Mouse (Mus musculus) lung, postnatal 10 days (tissue): ENCODE data around the gene Hax1.

Experiments
- DNase-seq: peaks from one replicate; pipeline ENCODE4 v3.0.0; 2021

Gene Hax1

GRCm38 (mm10) chr3:89998612-89999054 lies at the start of gene Hax1:
Hax1 (minus strand) TSS chr3:89998780.
- peak; percentile 96 for DNase-seq

GRCm38 (mm10) chr3:90036263-90036662 lies 37.7 kb upstream of the Hax1 start:
- no peak for DNase-seq

GRCm38 (mm10) chr3:90034653-90035052 lies 36.1 kb upstream of the Hax1 start:
- no peak for DNase-seq

GRCm38 (mm10) chr3:90016626-90017025 lies 18.0 kb upstream of the Hax1 start:
- no peak for DNase-seq

DNA sequence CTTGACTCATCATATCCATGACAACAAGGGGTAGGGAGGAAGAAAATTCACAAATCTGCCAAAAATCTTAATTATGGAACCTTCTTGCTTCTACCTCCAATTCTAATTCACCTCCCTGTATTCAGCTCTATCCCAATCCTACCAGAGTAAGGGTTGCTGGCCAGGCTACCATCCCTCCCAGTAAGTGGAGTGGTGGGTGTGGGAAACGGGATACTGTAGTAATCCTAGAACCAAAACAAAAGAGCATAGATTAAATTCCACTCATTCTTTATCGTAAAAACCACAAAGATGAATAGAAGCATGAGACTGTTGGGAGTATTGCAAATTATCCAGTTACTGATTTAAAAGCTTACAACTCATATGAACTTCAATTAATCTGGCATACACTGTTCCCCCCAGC lies 11.7 kb upstream of the Hax1 start:
- no peak for DNase-seq

DNA sequence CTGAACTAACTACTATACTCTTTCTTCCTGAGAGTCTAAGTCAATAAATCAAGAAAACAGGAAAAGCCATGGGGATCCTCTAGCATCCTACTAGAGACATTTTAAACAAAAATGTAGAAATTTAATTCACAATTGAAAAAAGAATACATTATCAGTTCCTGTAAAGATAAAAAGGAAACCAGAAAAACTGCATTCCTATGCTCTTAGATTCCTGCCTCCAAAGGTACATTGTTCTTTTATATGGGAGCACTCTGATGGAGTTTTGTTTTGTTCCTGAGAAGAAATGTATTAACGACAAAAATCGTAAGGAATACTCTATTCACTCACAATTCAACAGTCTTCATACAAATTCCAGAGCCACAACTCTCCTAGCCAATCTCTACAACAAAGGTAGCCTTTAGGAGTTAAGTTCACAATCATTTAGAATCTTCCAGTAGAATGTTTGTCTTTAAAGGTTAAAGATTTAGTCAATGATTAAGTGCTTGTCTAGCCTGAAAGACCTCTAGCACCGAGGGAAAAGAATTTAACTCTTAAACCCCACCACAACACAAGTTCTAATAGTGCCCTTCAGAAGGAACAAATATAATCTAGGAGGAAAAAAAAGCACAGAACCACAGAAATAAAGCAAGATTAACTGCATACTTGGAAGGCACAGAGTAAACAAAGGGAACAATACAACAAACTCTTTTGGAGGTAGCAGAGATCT lies 5.7 kb upstream of the Hax1 start:
- DNase-seq, result no peak

DNA sequence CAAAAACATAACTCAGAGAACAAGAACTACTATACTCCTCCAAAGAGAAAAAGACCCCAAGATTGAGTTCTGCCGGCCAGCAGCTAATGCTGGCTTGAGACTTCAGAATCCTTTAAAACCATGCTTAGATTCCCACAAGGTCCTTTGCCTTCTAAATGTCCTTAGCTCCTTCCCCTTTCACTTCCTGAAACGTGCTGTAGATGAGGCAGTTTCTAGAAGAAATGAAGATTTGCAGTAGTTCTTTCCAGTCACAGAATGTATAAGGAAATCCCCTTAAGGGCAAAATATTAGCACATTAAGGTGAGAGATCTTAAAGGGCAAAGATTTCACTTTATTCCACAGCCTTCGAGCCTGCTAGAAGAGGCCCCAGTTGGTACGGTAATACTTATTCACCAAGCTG lies 1.2 kb upstream of the Hax1 start:
- DNase-seq, result no peak

DNA sequence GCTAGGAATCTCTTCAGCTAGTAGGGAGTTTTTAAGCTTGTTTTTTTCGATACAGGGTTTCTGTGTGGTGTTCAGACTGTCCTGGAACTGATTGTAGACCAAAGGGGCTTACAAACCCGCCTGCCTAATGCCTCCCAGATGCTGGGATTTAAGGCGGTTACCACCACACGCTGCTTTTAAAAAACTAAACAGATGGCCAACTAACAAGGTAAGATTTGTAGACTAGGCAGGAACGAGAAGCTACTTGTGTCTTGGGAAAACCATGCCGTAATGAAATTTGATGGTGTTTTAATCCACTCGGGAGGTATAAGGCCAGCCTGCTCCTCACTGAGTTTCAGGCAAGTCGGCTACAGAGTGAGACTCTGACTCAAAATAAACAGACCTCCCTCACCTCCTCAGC lies 510 bp upstream of the Hax1 start:
- DNase-seq, result no peak

DNA sequence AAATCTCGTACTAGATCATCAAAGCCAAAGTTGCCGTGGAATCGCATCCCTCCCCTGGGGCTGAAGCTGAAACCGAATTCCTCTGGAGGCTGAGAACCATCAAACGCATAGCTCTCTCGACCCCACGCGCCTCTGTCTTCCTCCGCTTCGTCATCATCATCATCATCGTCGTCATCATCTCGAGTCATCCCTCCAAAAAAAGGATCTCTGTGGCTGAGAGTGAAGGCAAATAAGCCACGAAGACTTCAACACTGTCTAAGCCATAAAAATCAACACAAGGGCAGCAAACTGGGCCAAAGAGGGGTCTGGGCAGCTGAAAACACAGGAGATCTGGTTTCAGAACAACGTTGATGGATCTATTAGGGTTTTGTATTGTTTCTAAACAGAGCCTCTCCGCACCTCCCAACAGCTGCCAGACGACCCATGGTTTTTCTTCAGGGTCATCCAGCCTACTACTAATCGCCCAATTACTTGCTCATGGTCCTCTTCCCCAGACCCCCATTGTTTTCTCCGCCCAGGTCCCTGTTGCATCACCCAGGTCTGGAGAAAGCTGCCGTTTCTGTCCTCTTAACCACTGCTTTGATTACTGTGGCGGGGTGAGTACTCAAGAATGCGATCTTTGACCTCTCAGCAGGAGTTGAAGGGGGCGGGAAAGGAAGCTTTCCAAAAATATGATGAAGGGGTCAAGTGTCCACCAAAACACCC lies 637 bp downstream of the Hax1 start:
- peak; percentile 30 for DNase-seq

GRCm38 (mm10) chr3:89994807-89995515 lies 3.6 kb downstream of the Hax1 start:
- DNase-seq, result no peak

DNA sequence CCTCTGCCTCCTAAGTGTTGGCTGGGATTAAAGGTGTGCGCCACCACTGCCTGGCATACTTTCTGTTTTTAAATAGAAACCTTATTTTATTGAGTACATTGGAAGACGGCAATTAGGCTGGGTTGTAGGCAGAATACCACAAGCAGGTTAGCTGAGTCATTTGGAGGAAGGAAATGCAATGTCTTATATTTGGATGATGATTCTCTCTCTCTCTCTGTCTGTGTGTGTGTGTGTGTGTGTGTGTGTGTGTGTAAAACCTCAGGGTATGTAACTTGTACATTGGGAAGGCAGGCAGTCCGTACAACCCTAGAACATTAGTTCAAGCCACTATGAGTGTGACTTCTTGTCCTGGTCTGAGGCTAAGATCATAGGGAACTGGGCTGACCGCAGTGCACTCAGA lies 10.8 kb downstream of the Hax1 start:
- no peak for DNase-seq

GRCm38 (mm10) chr3:89987211-89987610 lies 11.4 kb downstream of the Hax1 start:
- DNase-seq, result no peak

DNA sequence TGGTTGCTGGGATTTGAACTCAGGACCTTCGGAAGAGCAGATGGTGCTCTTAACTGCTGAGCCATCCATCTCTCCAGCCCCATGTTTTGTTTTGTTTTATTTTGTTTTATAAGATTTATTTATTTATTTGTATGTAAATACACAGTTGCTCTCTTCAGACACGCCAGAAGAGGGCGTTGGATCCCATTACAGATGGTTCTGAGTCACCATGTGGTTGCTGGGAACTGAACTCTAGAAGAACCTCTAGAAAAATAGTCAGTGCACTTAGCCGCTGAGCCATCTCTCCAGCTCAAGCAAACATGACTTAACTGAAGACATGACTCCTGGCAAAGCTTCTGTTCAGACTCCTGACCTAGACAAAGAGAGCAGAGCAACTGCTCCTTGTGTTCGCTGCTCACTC lies 16.2 kb downstream of the Hax1 start:
- DNase-seq, result no peak

DNA sequence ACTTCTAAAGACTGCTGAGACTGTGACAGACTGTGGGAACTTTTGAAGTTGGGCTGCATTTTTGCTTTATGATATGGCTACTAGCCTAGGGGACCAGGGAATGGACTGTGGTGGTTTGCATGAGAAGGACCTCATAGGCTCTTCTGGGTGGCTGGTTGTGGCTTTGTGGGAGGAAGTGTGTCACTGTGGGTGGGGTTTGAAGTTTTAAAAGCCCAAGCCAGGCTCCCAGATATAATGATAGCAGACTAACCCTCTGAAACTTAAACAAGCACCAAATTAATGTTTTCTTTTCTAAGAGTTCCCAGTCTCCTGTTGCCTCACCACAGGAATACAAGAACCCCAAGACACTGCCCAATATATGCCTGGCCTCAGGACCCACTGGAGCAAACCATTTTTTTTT lies 21.7 kb downstream of the Hax1 start:
- DNase-seq, result no peak

DNA sequence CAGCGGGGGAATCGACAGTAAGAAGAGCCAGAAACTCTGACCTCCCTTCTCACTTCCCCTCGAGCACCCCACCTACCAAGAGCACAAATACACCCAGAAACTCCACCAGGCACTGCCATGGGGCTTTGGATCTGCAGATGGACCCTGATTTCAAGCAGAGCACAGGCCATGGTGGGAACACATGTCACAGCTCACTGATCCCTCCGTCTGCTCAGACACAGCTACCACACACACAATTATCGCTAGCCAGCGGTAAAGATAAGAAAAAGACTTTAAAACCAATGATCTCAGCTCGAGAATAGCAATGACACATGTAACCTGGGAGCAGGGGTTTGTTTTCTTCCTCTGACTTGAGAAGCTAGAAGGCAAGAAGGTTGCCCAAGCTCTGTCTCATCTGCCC lies 30.1 kb downstream of the Hax1 start:
- DNase-seq, result no peak

GRCm38 (mm10) chr3:89966946-89967345 lies 31.6 kb downstream of the Hax1 start:
- DNase-seq, result peak; percentile 45

DNA sequence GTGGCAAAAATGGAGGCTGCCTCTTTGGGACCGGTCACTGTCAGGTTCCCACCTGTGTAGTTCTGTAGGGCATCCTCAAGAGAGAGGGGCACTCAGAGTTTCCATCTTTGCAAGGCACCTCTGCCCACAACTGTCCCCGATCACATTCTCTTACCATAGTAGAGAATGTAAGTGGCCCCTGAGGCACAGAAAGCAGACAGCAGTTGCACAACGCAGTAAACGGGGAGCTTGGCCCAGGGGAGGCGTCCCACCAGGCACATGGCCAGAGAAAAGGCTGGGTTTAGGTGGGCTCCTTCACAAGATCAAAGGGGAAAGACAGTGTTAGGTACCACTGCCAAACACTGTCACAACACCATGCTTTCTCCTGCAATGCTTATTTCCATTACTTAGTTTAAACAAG lies 32.6 kb downstream of the Hax1 start:
- DNase-seq, result no peak

DNA sequence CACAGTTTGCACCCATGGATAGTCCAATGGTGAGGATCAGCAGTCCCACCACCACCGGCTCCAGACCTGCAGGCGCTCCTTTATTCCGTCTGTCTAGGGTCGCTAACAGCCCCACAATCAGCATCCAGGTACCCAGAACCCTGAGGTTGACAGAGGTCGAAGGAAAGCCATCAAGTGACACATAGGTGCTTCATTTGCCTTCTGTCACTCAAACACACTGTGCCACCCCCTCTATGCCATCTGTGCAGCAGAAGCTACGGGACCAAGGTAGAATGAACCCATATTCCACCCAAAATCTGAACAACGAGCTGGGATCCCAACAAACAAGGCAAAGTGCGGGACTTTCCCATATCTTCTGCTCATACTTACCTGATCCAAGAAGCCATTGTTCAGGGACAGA lies 33.0 kb downstream of the Hax1 start:
- DNase-seq, result no peak

- DNase-seq, result peak; percentile 87
Measured at GRCm38 (mm10) chr3:89963926-89964739, 34.4 kb downstream of the Hax1 start.

DNA sequence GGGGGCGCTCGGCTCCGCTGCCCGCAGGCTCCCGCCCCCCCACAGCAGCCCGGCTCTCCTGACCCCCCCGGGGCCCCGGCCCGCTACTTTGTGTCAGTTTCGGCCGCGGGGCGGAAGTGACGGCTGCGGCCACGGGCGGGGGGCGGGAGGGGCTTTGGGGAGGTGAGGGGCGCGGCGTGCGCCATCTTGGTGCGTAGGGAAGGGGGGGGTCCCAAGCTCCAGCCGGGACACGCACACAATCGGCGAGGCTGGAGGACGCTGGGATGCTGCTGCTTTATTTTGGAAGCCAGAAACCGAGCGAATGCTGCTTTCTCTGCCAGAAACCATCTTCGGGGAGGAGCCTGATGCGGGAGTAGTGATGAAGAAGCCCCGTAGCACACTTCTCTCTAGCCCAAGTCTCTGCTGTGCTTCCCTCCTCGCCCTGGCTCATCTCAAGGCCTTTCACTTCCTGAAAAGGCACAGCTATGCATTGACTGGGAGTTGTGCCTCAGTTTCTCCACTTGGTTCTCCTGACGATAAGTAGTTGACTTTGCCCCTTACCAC lies 35.3 kb downstream of the Hax1 start, which contains the start of gene Atp8b2:
TSS of gene Atp8b2 (minus strand) at position 288 of the 543 bp plus-strand sequence.
- DNase-seq, result peak; percentile 81

DNA sequence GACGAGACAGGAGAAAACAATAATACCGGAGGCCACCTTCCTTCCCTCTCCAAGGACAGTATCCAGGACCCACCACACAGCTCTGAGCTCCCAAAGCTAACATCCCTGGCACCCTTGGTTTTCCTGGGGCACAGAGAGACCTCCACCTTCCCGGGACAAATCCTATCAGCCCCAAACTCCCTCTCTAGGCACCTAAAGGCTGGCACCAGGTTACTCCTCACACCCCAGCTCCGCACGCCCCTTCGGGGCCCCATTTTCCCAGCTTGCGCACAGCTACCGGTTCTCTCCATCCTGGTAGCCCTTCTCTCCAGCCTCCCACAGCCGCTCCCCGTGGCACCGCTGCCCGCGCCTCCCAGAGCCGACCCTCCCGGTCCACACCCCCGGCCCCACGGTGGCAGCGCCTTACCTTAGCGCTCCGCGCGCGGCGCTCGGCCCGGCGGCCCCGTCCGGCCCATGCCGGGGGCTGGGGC lies 35.8 kb downstream of the Hax1 start:
- DNase-seq, result no peak

- DNase-seq, result peak; percentile 73
Measured at GRCm38 (mm10) chr3:89962059-89962750, 36.4 kb downstream of the Hax1 start.
